Mouse (Mus musculus) heart, adult 2 months (tissue): ENCODE data around the gene Car11.

Experiments
- CTCF ChIP-seq: fragments of 200-600 bp; IDR thresholded peaks from 2 replicates; pipeline ENCODE4 v1.8.1; 2022; ENCODE audit warnings: antibody characterized with exemption, mild to moderate bottlenecking, moderate library complexity
- EP300 ChIP-seq: fragments of 200-500 bp; IDR thresholded peaks from 2 replicates; pipeline ENCODE4 v1.6.1; 2011; ENCODE audit warnings: low read depth, low read length, control low read depth; ENCODE audit not compliant: insufficient read depth
- POLR2A ChIP-seq: fragments of 200-500 bp; IDR thresholded peaks from 2 replicates; pipeline ENCODE4 v1.6.1; 2011; ENCODE audit warnings: mild to moderate bottlenecking, low read depth, low read length, control low read depth; ENCODE audit not compliant: insufficient read depth

DNA sequence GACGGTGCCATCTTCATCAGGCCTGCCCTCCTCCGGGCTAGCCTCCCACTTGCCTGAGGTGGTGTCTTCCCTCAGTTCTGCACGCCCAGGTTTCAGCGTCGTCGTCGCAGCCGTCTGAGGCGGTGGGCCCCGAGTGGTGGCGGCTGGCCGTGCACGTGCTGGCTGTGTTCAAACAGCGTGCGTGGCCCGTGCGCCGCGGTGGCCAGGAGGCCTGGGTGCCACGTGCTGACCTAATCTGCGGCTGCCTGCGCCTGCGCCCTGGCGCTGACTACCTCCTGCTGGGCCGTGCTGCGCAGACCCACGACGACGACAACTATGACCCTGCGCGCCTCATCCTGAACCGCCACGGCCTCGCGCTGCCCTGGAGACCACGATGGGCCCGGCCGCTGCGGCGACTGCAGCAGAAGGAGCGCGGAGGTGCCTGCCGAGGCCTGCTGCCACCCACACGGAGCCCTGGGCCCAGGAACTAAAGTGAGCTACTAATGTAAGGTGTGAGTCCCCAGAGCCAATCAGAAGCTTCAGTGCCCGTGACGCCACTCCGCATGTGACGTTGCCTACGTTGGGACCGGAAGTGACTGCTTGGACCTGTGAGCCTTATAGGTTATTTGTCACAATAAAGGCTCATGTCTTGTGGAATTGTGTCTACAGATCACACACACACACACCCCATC is 5.6 kb upstream of the Car11 start, which contains the start of gene Sec1:
- TF ChIP-seq EP300 (no peak), CTCF (no peak), POLR2A (no peak)
